Mouse (Mus musculus): ENCODE measurements around the gene Myh14. TPM values are rescaled to one million over a fixed set of nuclear protein-coding genes. Genes with fewer than 3 reads are reported as not detected.

Gene Myh14
- polyA plus RNA-seq, 2 experiments = 2.5 to 3.7 TPM

DNA sequence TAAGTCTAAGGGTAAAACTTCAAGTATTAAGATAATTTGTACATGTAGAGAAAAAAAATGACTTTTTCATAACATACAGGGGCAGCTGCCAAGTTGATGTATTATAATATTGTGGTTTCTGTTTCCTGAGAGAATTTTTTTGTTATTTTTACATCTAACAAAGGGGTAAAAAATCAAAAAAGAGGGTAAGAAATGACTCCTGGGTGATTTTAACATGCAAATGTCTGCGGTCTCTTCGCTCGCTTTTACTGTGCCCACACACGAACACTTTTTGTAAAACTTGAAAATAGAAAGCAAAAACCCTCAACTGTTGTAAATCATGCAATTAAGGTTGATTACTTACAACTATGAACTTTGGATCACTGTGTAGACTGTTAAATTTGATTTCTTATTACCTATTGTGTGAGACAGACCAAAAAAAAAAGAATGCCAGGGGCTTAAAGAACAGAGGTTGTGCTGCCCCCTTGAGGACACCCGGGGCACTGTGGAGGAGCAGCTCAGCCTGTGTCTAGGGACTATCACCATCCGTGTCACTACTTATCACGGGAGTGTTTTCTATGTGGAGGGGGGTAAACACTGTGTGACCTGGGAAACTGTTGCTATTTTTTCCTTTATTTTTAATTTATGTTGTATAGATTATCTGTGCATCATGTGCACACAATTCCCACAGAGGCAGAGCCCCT lies 23.5 kb downstream of the Myh14 start:
- Histone ChIP-seq H3K4me2 (replicated peaks; ENCODE audit: low read depth, low read length, severe bottlenecking) (no peak overlapping the region), H3K4me3 (replicated peaks; ENCODE audit: low read length) (no peak overlapping the region), H3K27ac (replicated peaks; ENCODE audit: low read depth, low read length) (no peak overlapping the region), H3K27me3 (ENCODE audit: control insufficient read depth, insufficient read depth, low read length) (peaks cover 16% of the 10 kb centered on the region), H3K9ac (ENCODE audit: low read depth, low read length, severe bottlenecking) (no peak overlapping the region), H3K9me3 (ENCODE audit: control insufficient read depth, low read length) (no peaks in the 10 kb centered on the region), H3K36me3 (ENCODE audit: control insufficient read depth, insufficient read depth, low read length) (no peaks in the 10 kb centered on the region), H3K4me1 (ENCODE audit: control insufficient read depth, insufficient read depth, low read length) (no peaks in the 10 kb centered on the region)
- TF ChIP-seq POLR2A (IDR thresholded peaks at IDR 0.05; ENCODE audit: borderline replicate concordance, extremely low read depth, insufficient read depth, insufficient read length) = no peak
- no peak for ATAC-seq (ENCODE audit: low FRiP score, low read depth)
- 52% methylated on average over 7 of the region's 7 CpGs for WGBS
- peak; percentile 56 for DNase-seq (ENCODE audit: low spot score)

DNA sequence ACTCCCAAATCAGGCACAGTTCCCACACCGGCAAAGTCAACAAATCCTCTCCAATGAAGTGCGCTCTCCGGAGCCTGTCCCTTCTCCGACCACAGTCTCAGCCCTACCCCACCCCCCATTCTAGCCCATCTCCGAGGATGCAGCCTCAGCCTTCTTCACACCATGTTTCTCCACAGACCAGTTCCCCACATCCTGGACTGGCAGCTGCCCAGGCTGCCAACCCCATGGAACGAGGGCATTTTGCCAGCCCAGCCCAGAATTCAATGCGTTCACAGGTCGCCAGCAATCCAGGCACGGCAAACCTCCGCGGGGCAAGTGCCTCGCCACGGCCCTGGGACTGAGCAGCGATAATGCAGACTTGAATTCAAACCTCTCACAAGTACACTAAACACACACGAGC lies 24.7 kb downstream of the Myh14 start:
- WGBS = 24% methylated on average over 15 of the region's 15 CpGs
- H3K4me3 ChIP-seq (replicated peaks; ENCODE audit: low read length) = no peak overlapping the region
- DNase-seq (ENCODE audit: low spot score) (no peak), ATAC-seq (ENCODE audit: low FRiP score, low read depth) (no peak)
- H3K27ac ChIP-seq (replicated peaks; ENCODE audit: low read depth, low read length) = no peak overlapping the region
- H3K9me3 ChIP-seq (ENCODE audit: control insufficient read depth, low read length) = no peaks in the 10 kb centered on the region
- peaks cover 27% of the 10 kb centered on the region for H3K27me3 ChIP-seq (ENCODE audit: control insufficient read depth, insufficient read depth, low read length)
- no peak for TF ChIP-seq POLR2A (IDR thresholded peaks at IDR 0.05; ENCODE audit: borderline replicate concordance, extremely low read depth, insufficient read depth, insufficient read length)
- H3K4me2 ChIP-seq (replicated peaks; ENCODE audit: low read depth, low read length, severe bottlenecking) = no peak overlapping the region
- no peak overlapping the region for H3K9ac ChIP-seq (ENCODE audit: low read depth, low read length, severe bottlenecking)
- H3K4me1 ChIP-seq (ENCODE audit: control insufficient read depth, insufficient read depth, low read length) = no peaks in the 10 kb centered on the region
- no peaks in the 10 kb centered on the region for H3K36me3 ChIP-seq (ENCODE audit: control insufficient read depth, insufficient read depth, low read length)

DNA sequence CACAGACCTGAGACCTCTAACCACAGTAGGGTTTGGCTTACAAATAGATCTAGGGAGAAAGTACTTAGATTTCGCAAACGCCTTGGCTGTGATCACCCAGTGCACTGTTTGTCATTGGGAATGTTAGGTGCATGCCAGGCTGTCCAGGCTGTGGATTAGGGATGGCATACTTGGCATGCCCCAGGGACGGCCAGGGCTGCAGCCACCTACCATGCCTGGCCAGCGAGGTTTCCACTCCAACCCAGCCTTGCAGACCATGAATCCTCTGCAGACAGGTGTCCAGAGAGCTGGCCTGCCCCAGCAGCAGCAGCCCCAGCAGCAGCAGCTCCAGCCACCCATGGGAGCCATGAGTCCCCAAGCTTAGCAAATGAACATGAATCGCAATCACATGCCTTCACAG lies 25.4 kb downstream of the Myh14 start:
- no peak for ATAC-seq (ENCODE audit: low FRiP score, low read depth)
- H3K4me2 ChIP-seq (replicated peaks; ENCODE audit: low read depth, low read length, severe bottlenecking) = no peak overlapping the region
- 73% methylated on average over 5 of the region's 5 CpGs for WGBS

DNA sequence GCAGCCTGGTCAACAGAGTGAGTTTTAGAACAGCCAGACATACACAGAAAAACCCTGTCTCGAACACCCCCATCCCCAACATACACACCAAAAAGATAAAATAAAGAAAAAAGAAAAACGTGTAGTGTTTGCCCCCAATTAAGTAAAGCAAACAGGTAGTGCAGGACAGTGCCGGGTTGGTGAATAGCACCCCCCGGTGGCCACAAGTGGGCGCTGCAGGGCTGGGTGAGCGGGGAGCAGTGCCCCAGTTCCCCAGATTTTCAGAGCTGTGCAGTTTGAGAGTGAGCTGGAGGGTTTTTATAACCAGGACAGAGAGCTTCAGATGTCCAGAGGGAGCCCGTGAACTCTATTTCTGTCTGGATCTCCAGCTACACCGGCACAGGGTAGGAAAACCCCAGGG lies 28.8 kb downstream of the Myh14 start:
- Histone ChIP-seq H3K9me3 (ENCODE audit: control insufficient read depth, low read length) (no peaks in the 10 kb centered on the region), H3K27me3 (ENCODE audit: control insufficient read depth, insufficient read depth, low read length) (peaks cover 54% of the 10 kb centered on the region), H3K4me1 (ENCODE audit: control insufficient read depth, insufficient read depth, low read length) (no peaks in the 10 kb centered on the region), H3K27ac (replicated peaks; ENCODE audit: low read depth, low read length) (no peak overlapping the region), H3K4me3 (replicated peaks; ENCODE audit: low read length) (no peak overlapping the region), H3K4me2 (replicated peaks; ENCODE audit: low read depth, low read length, severe bottlenecking) (no peak overlapping the region), H3K9ac (ENCODE audit: low read depth, low read length, severe bottlenecking) (no peak overlapping the region), H3K36me3 (ENCODE audit: control insufficient read depth, insufficient read depth, low read length) (no peaks in the 10 kb centered on the region)
- no peak for TF ChIP-seq POLR2A (IDR thresholded peaks at IDR 0.05; ENCODE audit: borderline replicate concordance, extremely low read depth, insufficient read depth, insufficient read length)
- ATAC-seq (ENCODE audit: low FRiP score, low read depth) (no peak), DNase-seq (ENCODE audit: low spot score) (no peak)
- WGBS = 28% methylated on average over 8 of the region's 8 CpGs

More for the DNA sequence above, 25.4 kb downstream of the Myh14 start:
- no peak for DNase-seq (ENCODE audit: low spot score)
- Histone ChIP-seq H3K27ac (replicated peaks; ENCODE audit: low read depth, low read length) (no peak overlapping the region), H3K9me3 (ENCODE audit: control insufficient read depth, low read length) (no peaks in the 10 kb centered on the region), H3K9ac (ENCODE audit: low read depth, low read length, severe bottlenecking) (no peak overlapping the region), H3K36me3 (ENCODE audit: control insufficient read depth, insufficient read depth, low read length) (no peaks in the 10 kb centered on the region), H3K27me3 (ENCODE audit: control insufficient read depth, insufficient read depth, low read length) (peaks cover 32% of the 10 kb centered on the region), H3K4me1 (ENCODE audit: control insufficient read depth, insufficient read depth, low read length) (no peaks in the 10 kb centered on the region), H3K4me3 (replicated peaks; ENCODE audit: low read length) (no peak overlapping the region)
- no peak for TF ChIP-seq POLR2A (IDR thresholded peaks at IDR 0.05; ENCODE audit: borderline replicate concordance, extremely low read depth, insufficient read depth, insufficient read length)

DNA sequence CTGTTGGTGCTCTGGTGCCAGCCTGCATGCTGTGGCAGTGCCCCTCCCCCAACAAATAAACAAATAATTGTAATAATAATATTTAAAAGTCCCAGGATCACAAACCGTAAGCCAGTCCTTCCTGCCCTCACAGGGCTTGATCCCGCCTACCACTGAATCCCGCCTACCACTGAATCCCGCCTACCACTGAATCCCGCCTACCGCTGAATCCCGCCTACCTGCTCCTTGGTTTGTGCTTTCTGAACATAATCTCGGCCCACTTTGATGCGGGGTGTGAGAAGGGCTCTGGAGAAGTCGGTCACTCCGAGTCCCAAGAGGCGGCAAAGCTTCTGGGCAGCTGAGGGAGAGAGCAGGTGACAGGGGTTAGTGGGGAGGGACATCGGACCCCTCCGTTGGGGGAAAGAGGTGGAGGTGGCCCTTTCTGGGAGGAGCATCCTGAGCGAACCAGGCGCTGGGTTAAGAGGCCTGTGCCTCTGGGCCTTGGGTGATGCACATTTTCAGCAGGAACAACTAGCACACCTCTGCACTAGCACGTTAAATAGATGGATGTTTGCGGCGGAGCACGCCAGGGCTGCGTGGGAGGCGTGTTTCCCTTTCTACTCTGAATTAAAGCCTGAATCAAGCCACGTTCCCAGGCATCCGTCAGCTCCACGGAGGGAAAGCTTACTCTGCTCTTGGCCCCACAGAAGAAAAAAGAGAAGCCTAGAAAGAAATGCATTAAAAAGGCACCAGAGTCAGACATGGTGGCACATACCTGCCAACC lies 29.6 kb downstream of the Myh14 start:
- ATAC-seq (ENCODE audit: low FRiP score, low read depth) (no peak), DNase-seq (ENCODE audit: low spot score) (no peak)
- 15% methylated on average over 25 of the region's 25 CpGs for WGBS
- Histone ChIP-seq H3K36me3 (ENCODE audit: control insufficient read depth, insufficient read depth, low read length) (no peaks in the 10 kb centered on the region), H3K9ac (ENCODE audit: low read depth, low read length, severe bottlenecking) (no peak overlapping the region), H3K27me3 (ENCODE audit: control insufficient read depth, insufficient read depth, low read length) (peaks cover 51% of the 10 kb centered on the region), H3K4me2 (replicated peaks; ENCODE audit: low read depth, low read length, severe bottlenecking) (no peak overlapping the region), H3K4me1 (ENCODE audit: control insufficient read depth, insufficient read depth, low read length) (no peaks in the 10 kb centered on the region), H3K4me3 (replicated peaks; ENCODE audit: low read length) (no peak overlapping the region), H3K27ac (replicated peaks; ENCODE audit: low read depth, low read length) (no peak overlapping the region), H3K9me3 (ENCODE audit: control insufficient read depth, low read length) (no peaks in the 10 kb centered on the region)
- TF ChIP-seq POLR2A (IDR thresholded peaks at IDR 0.05; ENCODE audit: borderline replicate concordance, extremely low read depth, insufficient read depth, insufficient read length) = no peak

Measured in limb, embryonic 14.5 days (tissue).